Mouse (Mus musculus) ES-Bruce4 (cell line): ENCODE measurements around the gene Lhx6.

Experiments used
- CTCF ChIP-seq: IDR thresholded peaks from one replicate; pipeline ENCODE4 v1.8.1; 2011; ENCODE audit warnings: low read depth, low read length
- EP300 ChIP-seq: IDR thresholded peaks from 2 replicates; pipeline ENCODE4 v1.6.1; 2011; ENCODE audit warnings: low read depth, low read length; ENCODE audit not compliant: insufficient read depth

DNA sequence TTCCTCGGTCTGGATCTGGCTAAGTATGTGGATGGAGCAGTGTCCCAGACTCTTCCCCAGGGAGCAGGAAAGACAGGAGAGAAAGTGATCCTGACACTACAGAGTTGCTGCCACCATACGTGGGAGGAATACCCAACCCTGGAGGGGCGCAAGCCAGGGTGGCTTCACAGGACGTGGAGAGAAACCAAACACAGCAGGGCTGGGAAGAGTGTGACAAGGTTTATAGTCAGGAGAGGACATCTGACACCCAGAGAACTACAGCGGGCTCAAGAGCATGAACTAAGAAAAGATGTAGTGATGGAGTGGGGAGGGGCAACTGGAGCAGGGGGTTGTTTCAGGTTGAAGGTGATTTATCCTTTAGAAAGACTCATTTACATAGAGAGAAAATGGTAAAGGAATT lies 43.8 kb downstream of the Lhx6 start:
- TF ChIP-seq EP300 (no peak), CTCF (no peak)
